Mouse (Mus musculus) heart, embryonic 12.5 days (tissue): ENCODE data around the gene Hist1h2bl. TPM values are rescaled to one million over a fixed set of nuclear protein-coding genes. Genes with fewer than 3 reads are reported as not detected.
"Not testable (repeated sequence)": the region's sequence is repeated elsewhere in the genome, so short reads cannot be mapped to it uniquely, and the experiment has no call there.

Experiments used
- ATAC-seq: fragments of 200-750 bp; cut with Nextera tagmentation; 2 replicates; pipeline ENCODE4 v1.8.0; 2017; ENCODE audit warnings: moderate TSS enrichment, moderate library complexity; ENCODE audit not compliant: insufficient number of reproducible peaks, low FRiP score
- H3K27ac ChIP-seq: fragments of 300-500 bp; sonication (generic); 2 replicates; pipeline ENCODE4 v1.5.1; 2016; ENCODE audit warnings: mild to moderate bottlenecking, moderate library complexity; ENCODE audit not compliant: poor library complexity, severe bottlenecking
- H3K27me3 ChIP-seq: fragments of 300-500 bp; sonication (generic); replicated peaks from 2 replicates; pipeline ENCODE4 v1.6.1; 2016; ENCODE audit warnings: mild to moderate bottlenecking, moderate library complexity
- H3K36me3 ChIP-seq: fragments of 300-500 bp; sonication (generic); 2 replicates; pipeline ENCODE4 v1.6.1; 2016; ENCODE audit warnings: mild to moderate bottlenecking, moderate library complexity
- H3K4me1 ChIP-seq: fragments of 300-500 bp; sonication (generic); replicated peaks from 2 replicates; pipeline ENCODE4 v1.6.1; 2016; ENCODE audit warnings: mild to moderate bottlenecking
- H3K4me2 ChIP-seq: fragments of 300-500 bp; sonication (generic); 2 replicates; pipeline ENCODE4 v1.6.1; 2016; ENCODE audit warnings: mild to moderate bottlenecking, moderate library complexity
- H3K4me3 ChIP-seq: fragments of 300-500 bp; sonication (generic); 2 replicates; pipeline ENCODE4 v1.5.1; 2016; ENCODE audit warnings: mild to moderate bottlenecking
- H3K9ac ChIP-seq: fragments of 300-500 bp; sonication (generic); 2 replicates; pipeline ENCODE4 v1.6.1; 2016; ENCODE audit warnings: mild to moderate bottlenecking, moderate library complexity
- H3K9me3 ChIP-seq: fragments of 300-500 bp; sonication (generic); replicated peaks from 2 replicates; pipeline ENCODE4 v1.6.1; 2016; ENCODE audit warnings: mild to moderate bottlenecking, moderate library complexity
- WGBS: fragments of 180-500 bp; shearing (Covaris S2); methylation state at CpG from one replicate; pipeline ENCODE4 v1.1.7; 2016; 5-methylcytosine and 5-hydroxymethylcytosine counted together
- polyA plus RNA-seq: library from polyadenylated mRNA; unstranded; fragments of >200 nt; fragmentation: Nextera tagmentation; extraction: Ambion mirVana; gene quantifications from 2 replicates; pipeline ENCODE4 v1.2.1, GENCODE M21; 2016

The Hist1h2bl gene
- polyA plus RNA-seq, 1 experiment from 2014 or later: 0.91 TPM

GRCm38 (mm10) chr13:21721757-21722372, 5.9 kb upstream of the Hist1h2bl start, which contains the start of gene Hist1h2bm:
Gene Hist1h2bm, plus strand, starts transcription at chr13:21722044.
- not testable (repeated sequence) for H3K9me3 ChIP-seq, H3K27me3 ChIP-seq, H3K36me3 ChIP-seq
- Histone ChIP-seq H3K4me3 (peak within 1 kb of the TSS; percentile 50), H3K4me1 (peaks cover 16% of the 10 kb centered on the region), H3K9ac (peak within 1 kb of the TSS; percentile 74), H3K27ac (peak within 1 kb of the TSS; percentile 85), H3K4me2 (peak within 1 kb of the TSS; percentile 69)
- under 1% methylated on average over 37 of the region's 37 CpGs for WGBS
- peak; percentile 98 for ATAC-seq

- H3K4me3 ChIP-seq: peak overlapping the region; percentile 50
- H3K27me3 ChIP-seq, H3K36me3 ChIP-seq, H3K9me3 ChIP-seq: not testable (repeated sequence)
- WGBS: 5% methylated on average over 20 of the region's 44 CpGs
- peak overlapping the region; percentile 74 for H3K9ac ChIP-seq
- ATAC-seq: peak; percentile 46
- H3K4me1 ChIP-seq: peaks cover 18% of the 10 kb centered on the region
- H3K4me2 ChIP-seq: peak overlapping the region; percentile 68
- H3K27ac ChIP-seq: peak overlapping the region; percentile 85
Observed at GRCm38 (mm10) chr13:21721107-21721756, 5.3 kb upstream of the Hist1h2bl start.

GRCm38 (mm10) chr13:21718381-21719080, 2.6 kb upstream of the Hist1h2bl start:
- Histone ChIP-seq H3K4me2 (peak overlapping the region; percentile 77), H3K27ac (peak overlapping the region; percentile 81), H3K9ac (peak overlapping the region; percentile 87), H3K4me3 (peak overlapping the region; percentile 50), H3K9me3 (no peaks in the 10 kb centered on the region), H3K4me1 (peaks cover 25% of the 10 kb centered on the region), H3K36me3 (no peaks in the 10 kb centered on the region), H3K27me3 (no peaks in the 10 kb centered on the region)
- WGBS: 65% methylated on average over 4 of the region's 4 CpGs
- no peak for ATAC-seq

DNA sequence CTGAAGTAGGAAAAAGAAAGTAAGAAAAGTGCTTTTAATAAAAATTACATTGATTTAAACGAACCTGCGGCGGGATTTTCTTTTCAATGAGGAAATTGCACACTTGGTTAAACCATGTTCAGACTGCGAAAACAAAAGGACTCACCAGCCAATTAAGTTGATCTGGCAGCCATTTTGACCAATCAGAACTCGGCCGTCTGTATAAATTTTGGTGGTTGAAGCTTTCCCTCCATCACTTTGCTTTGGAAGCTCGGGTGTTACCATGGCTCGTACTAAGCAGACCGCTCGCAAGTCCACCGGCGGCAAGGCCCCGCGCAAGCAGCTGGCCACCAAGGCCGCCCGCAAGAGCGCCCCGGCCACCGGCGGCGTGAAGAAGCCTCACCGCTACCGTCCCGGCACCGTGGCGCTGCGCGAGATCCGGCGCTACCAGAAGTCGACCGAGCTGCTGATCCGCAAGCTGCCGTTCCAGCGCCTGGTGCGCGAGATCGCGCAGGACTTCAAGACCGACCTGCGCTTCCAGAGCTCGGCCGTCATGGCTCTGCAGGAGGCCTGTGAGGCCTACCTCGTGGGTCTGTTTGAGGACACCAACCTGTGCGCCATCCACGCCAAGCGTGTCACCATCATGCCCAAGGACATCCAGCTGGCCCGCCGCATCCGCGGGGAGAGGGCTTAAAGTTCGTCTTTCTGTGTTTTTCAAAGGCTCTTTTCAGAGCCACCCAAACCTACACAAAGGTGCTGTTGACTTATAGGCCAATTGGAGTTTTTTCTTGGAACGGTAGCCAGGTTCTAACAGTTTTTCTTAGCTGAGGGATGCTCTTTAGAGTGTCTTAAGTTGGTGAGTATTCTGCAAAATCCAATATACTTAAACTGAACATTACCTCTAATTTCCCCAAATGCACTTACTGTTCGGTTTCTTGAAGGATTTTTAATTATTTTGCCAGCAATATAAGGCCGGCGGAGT, 1.7 kb upstream of the Hist1h2bl start, which contains the start of gene Hist1h3h:
Gene Hist1h3h, plus strand, starts transcription at position 263 of the 961 bp plus-strand sequence.
- peak within 1 kb of the TSS; percentile 52 for H3K4me3 ChIP-seq
- H3K9me3 ChIP-seq, H3K27me3 ChIP-seq, H3K36me3 ChIP-seq: not testable (repeated sequence)
- WGBS: 2% methylated on average over 28 of the region's 56 CpGs
- peak within 1 kb of the TSS; percentile 90 for H3K4me2 ChIP-seq
- peak within 1 kb of the TSS; percentile 87 for H3K9ac ChIP-seq
- peak within 1 kb of the TSS; percentile 96 for H3K27ac ChIP-seq
- H3K4me1 ChIP-seq: peaks cover 25% of the 10 kb centered on the region
- peak; percentile 26; the same call in 1 of the 2 replicates for ATAC-seq

DNA sequence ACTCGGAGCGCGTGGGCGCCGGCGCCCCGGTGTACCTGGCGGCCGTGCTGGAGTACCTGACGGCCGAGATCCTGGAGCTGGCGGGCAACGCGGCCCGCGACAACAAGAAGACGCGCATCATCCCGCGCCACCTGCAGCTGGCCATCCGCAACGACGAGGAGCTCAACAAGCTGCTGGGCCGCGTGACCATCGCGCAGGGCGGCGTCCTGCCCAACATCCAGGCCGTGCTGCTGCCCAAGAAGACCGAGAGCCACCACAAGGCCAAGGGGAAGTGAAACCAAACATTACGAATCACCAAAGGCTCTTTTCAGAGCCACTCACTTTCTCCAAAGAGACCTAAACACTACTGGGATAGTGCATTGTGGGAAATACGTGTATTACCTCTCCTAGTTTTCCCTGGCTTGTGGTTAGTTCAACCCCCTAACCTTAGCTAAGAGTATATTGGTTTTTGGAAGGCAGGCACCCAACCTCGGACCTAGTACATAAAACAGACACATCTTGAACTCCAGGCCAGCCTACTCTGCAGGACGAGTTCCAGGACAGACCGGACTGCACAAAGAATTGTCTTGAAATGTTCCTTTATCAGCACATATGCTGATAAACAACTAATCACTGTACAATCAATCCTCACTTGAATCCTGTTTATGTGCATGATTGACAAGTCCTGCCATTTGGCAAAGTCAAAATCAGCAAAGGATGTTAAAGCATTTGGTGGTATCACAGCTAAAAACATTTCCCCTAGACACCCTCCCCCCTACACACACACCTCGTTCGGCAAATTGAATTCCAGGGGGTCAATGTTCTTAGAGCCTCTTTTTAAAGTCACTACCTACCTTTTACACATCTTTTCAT, 823 bp upstream of the Hist1h2bl start:
- ATAC-seq: peak; percentile 22
- peak overlapping the region; percentile 96 for H3K27ac ChIP-seq
- under 1% methylated on average over 14 of the region's 38 CpGs for WGBS
- H3K9ac ChIP-seq: peak overlapping the region; percentile 82
- H3K4me2 ChIP-seq: peak overlapping the region; percentile 90
- not testable (repeated sequence) for H3K27me3 ChIP-seq, H3K36me3 ChIP-seq, H3K9me3 ChIP-seq
- peak overlapping the region; percentile 52 for H3K4me3 ChIP-seq
- H3K4me1 ChIP-seq: peaks cover 23% of the 10 kb centered on the region

- H3K36me3 ChIP-seq: no peaks in the 10 kb centered on the region
- WGBS: 2% methylated on average over 22 of the region's 22 CpGs
- peaks cover 20% of the 10 kb centered on the region for H3K4me1 ChIP-seq
- peak overlapping the region; percentile 47 for H3K4me3 ChIP-seq
- peak overlapping the region; percentile 90 for H3K4me2 ChIP-seq
- no peaks in the 10 kb centered on the region for H3K27me3 ChIP-seq
- no peak for ATAC-seq
- H3K27ac ChIP-seq: peak overlapping the region; percentile 92
- H3K9ac ChIP-seq: peak overlapping the region; percentile 79
- no peaks in the 10 kb centered on the region for H3K9me3 ChIP-seq
Observed at GRCm38 (mm10) chr13:21715131-21715863, 646 bp downstream of the Hist1h2bl start.

GRCm38 (mm10) chr13:21714725-21715124, 1.2 kb downstream of the Hist1h2bl start:
- H3K4me2 ChIP-seq: peak overlapping the region; percentile 90
- H3K36me3 ChIP-seq: no peaks in the 10 kb centered on the region
- H3K9me3 ChIP-seq: no peaks in the 10 kb centered on the region
- H3K27ac ChIP-seq: no peak overlapping the region; the same call in 1 of the 2 replicates
- H3K4me3 ChIP-seq: peak overlapping the region; percentile 47
- H3K9ac ChIP-seq: peak overlapping the region; percentile 79
- 1% methylated on average over 7 of the region's 7 CpGs for WGBS
- peaks cover 20% of the 10 kb centered on the region for H3K4me1 ChIP-seq
- no peaks in the 10 kb centered on the region for H3K27me3 ChIP-seq
- ATAC-seq: no peak

DNA sequence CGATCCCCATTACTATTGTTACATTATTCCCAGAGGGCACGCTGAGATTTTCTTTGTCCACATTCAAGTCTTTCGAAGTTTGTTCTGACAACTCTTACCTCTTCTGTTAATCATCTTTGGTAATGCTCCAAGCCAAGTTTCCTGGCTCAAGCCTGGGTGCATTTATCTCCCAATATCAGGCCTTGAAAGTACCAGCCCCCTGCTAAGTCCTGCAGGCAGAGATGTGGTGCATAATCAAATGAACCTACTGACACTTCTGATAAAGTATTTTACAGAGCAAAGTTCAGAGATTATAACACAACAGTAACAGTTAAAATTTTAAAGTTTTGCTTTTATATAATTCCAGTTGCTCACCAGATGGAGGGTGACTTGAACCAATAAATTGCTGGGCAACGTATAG, 4.2 kb downstream of the Hist1h2bl start:
- H3K27ac ChIP-seq: no peak overlapping the region
- H3K4me2 ChIP-seq: peak overlapping the region; percentile 80
- peak overlapping the region; percentile 74; the same call in 1 of the 2 replicates for H3K9ac ChIP-seq
- no peaks in the 10 kb centered on the region for H3K27me3 ChIP-seq
- ATAC-seq: no peak
- peaks cover 8% of the 10 kb centered on the region for H3K4me1 ChIP-seq
- H3K36me3 ChIP-seq: no peaks in the 10 kb centered on the region
- peak overlapping the region; percentile 58 for H3K4me3 ChIP-seq
- WGBS: 31% methylated on average over 4 of the region's 4 CpGs
- H3K9me3 ChIP-seq: no peaks in the 10 kb centered on the region

DNA sequence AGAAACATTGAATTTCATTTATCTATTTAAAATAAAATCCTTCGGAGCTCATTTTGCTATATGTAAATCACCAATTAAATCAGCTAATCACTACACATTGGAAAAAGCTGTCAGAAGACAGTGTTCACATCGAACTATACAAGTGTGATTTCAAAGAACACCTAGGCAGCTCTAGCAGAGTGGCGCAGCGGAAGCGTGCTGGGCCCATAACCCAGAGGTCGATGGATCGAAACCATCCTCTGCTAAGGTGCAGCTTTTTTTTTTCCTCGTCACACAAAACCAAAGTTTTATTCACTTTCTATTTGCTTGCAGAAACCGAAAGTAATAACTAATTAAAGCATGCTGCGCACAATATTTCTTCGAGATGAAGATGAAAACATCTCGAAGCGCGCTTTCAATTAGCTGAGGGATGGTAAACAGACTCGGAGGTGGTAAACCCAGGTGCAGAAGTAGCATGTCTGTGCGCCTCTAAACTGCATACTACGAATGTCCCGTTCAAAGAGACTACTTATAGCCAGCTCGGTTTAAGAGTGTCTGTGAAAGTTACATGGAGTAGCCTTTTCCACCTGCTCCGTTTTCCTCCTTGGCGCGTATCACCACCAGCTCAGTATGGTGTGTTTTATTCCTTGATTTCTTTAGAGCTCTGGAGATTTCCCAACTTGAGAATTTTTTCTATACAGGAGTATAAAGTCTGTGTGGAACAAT, 5.0 kb downstream of the Hist1h2bl start:
- WGBS: 3% methylated on average over 22 of the region's 22 CpGs
- Histone ChIP-seq H3K9ac (peak overlapping the region; percentile 74), H3K36me3 (no peaks in the 10 kb centered on the region), H3K9me3 (no peaks in the 10 kb centered on the region), H3K4me2 (peak overlapping the region; percentile 80), H3K4me3 (peak overlapping the region; percentile 58), H3K27ac (no peak overlapping the region), H3K27me3 (no peaks in the 10 kb centered on the region), H3K4me1 (peaks cover 8% of the 10 kb centered on the region)
- ATAC-seq: peak; percentile 80
